Mouse (Mus musculus) liver, adult 2 months (tissue): ENCODE measurements at regions not wholly inside any gene's neighbourhood (a gene's known extent, or its start where the extent isn't known, plus 50 kb on each side); places are given as distances from the start of the nearest gene placed in this dataset.
A peak's percentile ranks its signal among the peaks of the same experiment; 100 is the strongest.

Experiments
- DNase-seq: peaks from one replicate; pipeline ENCODE4 v3.0.0-alpha.2; 2011; ENCODE audit warnings: low read depth, low spot score; ENCODE audit errors: extremely low read depth
- H3K27ac ChIP-seq: fragments of 200-500 bp; replicated peaks from 2 replicates; pipeline ENCODE4 v1.5.1; 2012; ENCODE audit warnings: low read depth, mild to moderate bottlenecking, control low read depth, inconsistent platforms, low read length; ENCODE audit not compliant: insufficient read depth
- H3K27me3 ChIP-seq: fragments of 200-500 bp; 2 replicates; pipeline ENCODE4 v1.6.1; 2012; ENCODE audit warnings: mild to moderate bottlenecking, moderate library complexity, low read length, inconsistent platforms; ENCODE audit not compliant: control insufficient read depth, insufficient read depth
- H3K36me3 ChIP-seq: fragments of 200-500 bp; 2 replicates; pipeline ENCODE4 v1.6.1; 2012; ENCODE audit warnings: low read length, inconsistent platforms; ENCODE audit not compliant: control insufficient read depth, insufficient read depth
- H3K4me1 ChIP-seq: fragments of 200-500 bp; 2 replicates; pipeline ENCODE4 v1.6.1; 2011; ENCODE audit warnings: low read length; ENCODE audit not compliant: control insufficient read depth, insufficient read depth
- H3K4me3 ChIP-seq: fragments of 200-500 bp; 2 replicates; pipeline ENCODE4 v1.5.1; 2011; ENCODE audit warnings: low read depth, mild to moderate bottlenecking, control low read depth, low read length, moderate library complexity; ENCODE audit not compliant: insufficient read depth
- H3K79me2 ChIP-seq: fragments of 200-500 bp; 2 replicates; pipeline ENCODE4 v1.6.1; 2012; ENCODE audit warnings: inconsistent platforms, mild to moderate bottlenecking, low read length, moderate library complexity; ENCODE audit not compliant: control insufficient read depth, insufficient read depth
- H3K9ac ChIP-seq: fragments of 200-500 bp; 2 replicates; pipeline ENCODE4 v1.6.1; 2012; ENCODE audit warnings: low read depth, mild to moderate bottlenecking, control low read depth, inconsistent platforms, low read length
- CTCF ChIP-seq: fragments of 200-500 bp; IDR thresholded peaks from 2 replicates; pipeline ENCODE4 v1.5.1; 2011; ENCODE audit warnings: low read depth, low read length, control low read depth
- POLR2A ChIP-seq: fragments of 200-500 bp; IDR thresholded peaks from 2 replicates; pipeline ENCODE4 v1.6.1; 2011; ENCODE audit warnings: low read length, control low read depth; ENCODE audit not compliant: insufficient read depth; ENCODE audit errors: extremely low read depth
- WGBS: fragments of 180-500 bp; shearing (Covaris S2); methylation state at CpG from one replicate; pipeline ENCODE4 v1.1.7; 2018; 5-methylcytosine and 5-hydroxymethylcytosine counted together

- Histone ChIP-seq H3K4me1 (no peaks in the 10 kb centered on the region), H3K9ac (no peak overlapping the region), H3K27ac (no peak overlapping the region), H3K79me2 (no peaks in the 10 kb centered on the region), H3K27me3 (no peaks in the 10 kb centered on the region), H3K4me3 (no peak overlapping the region), H3K36me3 (no peaks in the 10 kb centered on the region)
- no peak for TF ChIP-seq CTCF
- no peak for TF ChIP-seq POLR2A
- 75% methylated on average over 6 of the region's 6 CpGs for WGBS
- DNase-seq = no peak
Measured at GRCm38 (mm10) chr14:86385136-86385535, 755.9 kb downstream of the Diaph3 start.

GRCm38 (mm10) chr14:86365032-86365431 lies 776.0 kb downstream of the Diaph3 start:
- H3K79me2 ChIP-seq = no peaks in the 10 kb centered on the region
- DNase-seq = no peak
- no peaks in the 10 kb centered on the region for H3K36me3 ChIP-seq
- H3K27ac ChIP-seq = no peak overlapping the region
- 98% methylated on average over 2 of the region's 2 CpGs for WGBS
- H3K4me1 ChIP-seq = no peaks in the 10 kb centered on the region
- no peak overlapping the region for H3K4me3 ChIP-seq
- no peaks in the 10 kb centered on the region for H3K27me3 ChIP-seq
- H3K9ac ChIP-seq = no peak overlapping the region
- TF ChIP-seq CTCF (no peak), POLR2A (no peak)

DNA sequence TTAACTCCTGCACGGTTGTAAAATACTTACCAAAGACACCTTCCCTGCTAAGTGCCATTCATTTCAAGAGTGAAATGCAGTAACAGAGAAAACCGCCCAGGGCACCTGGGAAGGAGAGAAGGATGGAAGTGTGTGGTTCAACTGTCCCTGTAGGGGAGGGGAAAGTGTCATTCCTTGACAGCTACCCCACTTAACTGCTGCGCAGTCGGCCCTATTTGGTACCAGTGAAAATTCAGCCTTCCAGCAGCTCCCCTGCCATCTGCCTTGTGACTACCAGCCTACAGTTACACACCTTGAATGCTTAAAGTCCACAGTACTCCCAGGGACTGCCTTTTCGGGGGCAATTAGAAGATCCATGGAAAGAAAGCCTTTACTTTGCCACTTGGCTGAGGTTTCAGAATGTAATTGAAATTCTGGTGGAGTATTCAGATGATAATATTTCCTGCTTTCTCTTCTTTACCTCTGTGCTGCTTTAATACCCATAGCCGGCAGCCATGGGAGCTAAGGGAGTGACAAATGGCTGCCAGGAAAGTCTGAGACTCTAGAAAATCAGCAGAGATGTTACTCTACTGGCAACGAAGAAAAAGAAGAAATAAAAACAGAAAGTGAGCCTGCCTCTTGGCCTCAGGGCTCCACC lies 780.5 kb downstream of the Diaph3 start:
- Histone ChIP-seq H3K36me3 (no peaks in the 10 kb centered on the region), H3K9ac (no peak overlapping the region), H3K27me3 (no peaks in the 10 kb centered on the region), H3K27ac (no peak overlapping the region), H3K4me1 (no peaks in the 10 kb centered on the region), H3K79me2 (no peaks in the 10 kb centered on the region), H3K4me3 (no peak overlapping the region)
- DNase-seq = no peak
- TF ChIP-seq POLR2A (no peak), CTCF (no peak)
- WGBS = 62% methylated on average over 7 of the region's 7 CpGs

DNA sequence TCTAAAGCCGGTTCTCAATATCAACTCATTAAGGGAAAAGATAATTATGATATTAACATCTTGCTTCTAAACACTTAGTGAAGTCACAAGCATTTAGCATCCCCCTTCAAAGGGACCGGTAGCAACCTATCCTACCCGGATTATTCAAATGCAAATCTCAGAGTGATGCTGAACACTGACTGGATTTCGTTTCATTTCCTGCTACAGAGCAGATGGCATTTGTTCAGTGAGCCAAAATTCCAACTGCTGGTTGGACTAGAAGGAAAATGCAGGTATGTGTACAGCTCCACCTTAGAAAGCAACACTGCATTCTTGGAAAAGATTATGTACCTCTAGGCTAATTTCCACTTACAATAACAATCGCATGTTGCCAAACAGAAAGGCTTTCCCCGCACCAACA lies 782.5 kb downstream of the Diaph3 start:
- Histone ChIP-seq H3K27ac (no peak overlapping the region), H3K4me3 (no peak overlapping the region), H3K79me2 (no peaks in the 10 kb centered on the region), H3K9ac (no peak overlapping the region), H3K36me3 (no peaks in the 10 kb centered on the region), H3K27me3 (no peaks in the 10 kb centered on the region), H3K4me1 (no peaks in the 10 kb centered on the region)
- TF ChIP-seq CTCF (no peak), POLR2A (no peak)
- 90% methylated on average over 6 of the region's 6 CpGs for WGBS
- no peak for DNase-seq

GRCm38 (mm10) chr14:86350526-86350925 lies 790.5 kb downstream of the Diaph3 start:
- 27% methylated on average over 1 of the region's 1 CpGs for WGBS
- DNase-seq = no peak
- H3K4me1 ChIP-seq = no peaks in the 10 kb centered on the region
- no peaks in the 10 kb centered on the region for H3K79me2 ChIP-seq
- TF ChIP-seq CTCF (no peak), POLR2A (no peak)
- H3K27me3 ChIP-seq = no peaks in the 10 kb centered on the region
- H3K4me3 ChIP-seq = no peak overlapping the region
- no peaks in the 10 kb centered on the region for H3K36me3 ChIP-seq
- no peak overlapping the region for H3K27ac ChIP-seq
- no peak overlapping the region for H3K9ac ChIP-seq

- no peaks in the 10 kb centered on the region for H3K36me3 ChIP-seq
- no peak overlapping the region for H3K27ac ChIP-seq
- peaks cover 3% of the 10 kb centered on the region; the same call in 1 of the 2 replicates for H3K4me1 ChIP-seq
- no peak overlapping the region for H3K4me3 ChIP-seq
- TF ChIP-seq POLR2A = no peak
- no peak for TF ChIP-seq CTCF
- no peaks in the 10 kb centered on the region for H3K79me2 ChIP-seq
- DNase-seq = peak; percentile 9
- H3K9ac ChIP-seq = no peak overlapping the region
- no peaks in the 10 kb centered on the region for H3K27me3 ChIP-seq
- 78% methylated on average over 6 of the region's 6 CpGs for WGBS
Measured at GRCm38 (mm10) chr14:86339007-86339406, 802.0 kb downstream of the Diaph3 start.
